Mouse (Mus musculus): ENCODE results near the gene Dcun1d5. TPM values are rescaled to one million over a fixed set of nuclear protein-coding genes. Genes with fewer than 3 reads are reported as not detected.

Dcun1d5 gene
- polyA plus RNA-seq (2017; shearing (Covaris generic)): 155 TPM

DNA sequence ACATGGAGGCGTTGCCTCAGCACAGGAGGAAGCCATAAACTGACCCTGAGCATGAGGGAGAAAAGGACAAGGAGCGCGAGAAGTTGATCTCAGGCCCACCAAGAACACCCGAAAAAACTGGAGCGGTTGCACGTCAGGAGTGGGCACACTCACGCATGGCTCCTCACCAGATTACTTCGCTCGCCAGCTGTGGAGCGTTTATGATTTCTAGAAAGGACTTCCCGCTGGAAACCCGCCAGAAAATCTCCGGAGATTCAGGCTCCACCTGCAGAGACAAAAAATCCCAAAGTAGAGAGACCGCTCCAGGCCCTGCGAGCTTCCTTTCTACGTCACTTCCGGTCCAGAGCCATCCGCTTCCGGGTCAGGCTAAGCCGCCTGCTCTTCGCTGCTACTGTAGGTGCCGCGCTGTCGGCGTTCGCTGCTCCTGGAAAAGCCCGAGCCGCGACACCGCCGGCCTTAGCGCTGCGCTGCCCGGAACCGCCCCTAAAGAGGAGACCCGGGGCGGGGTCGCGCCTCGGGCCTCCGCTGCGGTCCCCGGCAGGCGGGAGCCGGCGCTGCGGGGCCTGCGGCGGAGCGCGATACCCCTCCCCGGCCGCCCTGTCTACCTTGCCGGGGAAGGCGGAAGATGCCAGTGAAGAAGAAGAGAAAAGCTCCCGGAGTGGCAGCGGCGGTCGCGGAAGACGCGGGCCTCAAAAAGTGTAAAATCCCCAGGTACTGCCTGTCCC lies at the start of gene Dcun1d5, which contains the start of gene Dync2h1:
TSS of gene Dcun1d5 (plus strand) at position 349 of the 725 bp plus-strand sequence.
TSS of gene Dync2h1 (minus strand) at position 275 of the 725 bp plus-strand sequence.

Other genes with a start within 250 kb of the Dcun1d5 start
- gene Dync2h1, start 74 bp upstream of the Dcun1d5 start, polyA plus RNA-seq (2017; shearing (Covaris generic)): 4.1 TPM
- not detected for gene Mmp13, start 88.0 kb downstream of the Dcun1d5 start, polyA plus RNA-seq (2017; shearing (Covaris generic))
- gene Mmp12, start 159.9 kb downstream of the Dcun1d5 start, polyA plus RNA-seq (2017; shearing (Covaris generic)): not detected
- not detected for gene Mmp1b, start 203.5 kb downstream of the Dcun1d5 start, polyA plus RNA-seq (2017; shearing (Covaris generic))